Comparison of ENCODE assay signal across 7 mouse cellular contexts in genomic region chr5:3152149-3152865, GRCm38 (mm10).
DNase-seq lines count a peak whose midpoint lies in the region; ATAC-seq and TF ChIP-seq lines count a peak whose summit lies in the region.
"Not testable (repeated sequence)": the region's sequence is repeated elsewhere in the genome, so short reads cannot be mapped to it uniquely, and the experiment has no call there.

No protein-coding gene starts in this region.

- DNase-seq in adrenal gland, adult 18-20 months (ENCODE audit: low spot score in 2 of 2): peak; percentile 37 to 44
- DNase-seq in heart, embryonic 10.5 days (ENCODE audit: low spot score): peak; percentile 74
- peak; percentile 80 for DNase-seq in right cerebral cortex, postnatal 25 days

- not testable (repeated sequence) for H3K9ac ChIP-seq in kidney, embryonic 14.5 days (ENCODE audit: low read depth, low read length)
- H3K9ac ChIP-seq in limb, embryonic 12.5 days (replicated peaks): peak overlapping the region; percentile 48; the same call in 1 of the 2 replicates
- H3K9ac ChIP-seq in midbrain, embryonic 12.5 days (replicated peaks): 0 out of 2 replicates have a peak overlapping the region, but pooled peaks have one; percentile 20

- H3K4me1 ChIP-seq in embryonic fibroblast, embryonic 13.5 days (ENCODE audit: control insufficient read depth, insufficient read depth, low read length); heart, embryonic 10.5 days; kidney, embryonic 14.5 days (ENCODE audit: control insufficient read depth, insufficient read depth, low read length); limb, embryonic 12.5 days (replicated peaks); midbrain, embryonic 12.5 days: not testable (repeated sequence)

- 27% methylated on average over 26 of the region's 26 CpGs for WGBS in heart, embryonic 10.5 days
- WGBS in kidney, embryonic 14.5 days: 22% methylated on average over 26 of the region's 26 CpGs
- WGBS in limb, embryonic 12.5 days: 26% methylated on average over 26 of the region's 26 CpGs
- 23% methylated on average over 26 of the region's 26 CpGs for WGBS in midbrain, embryonic 12.5 days

- peak; percentile 89 for ATAC-seq in kidney, embryonic 14.5 days (ENCODE audit: low FRiP score, low TSS enrichment)
- peak; percentile 59; the same call in 1 of the 2 replicates for ATAC-seq in limb, embryonic 12.5 days (ENCODE audit: insufficient number of reproducible peaks, insufficient read depth, low FRiP score, low TSS enrichment, low read depth)
- peak; percentile 87 for ATAC-seq in midbrain, embryonic 12.5 days (ENCODE audit: low FRiP score, low read depth)

- not testable (repeated sequence) for TF ChIP-seq POLR2A in embryonic fibroblast, embryonic 13.5 days (IDR thresholded peaks at IDR 0.05; ENCODE audit: low read depth, low read length)

- not testable (repeated sequence) for H3K9me3 ChIP-seq in heart, embryonic 10.5 days; kidney, embryonic 14.5 days (ENCODE audit: control insufficient read depth, low read length); limb, embryonic 12.5 days; midbrain, embryonic 12.5 days

- H3K27ac ChIP-seq in embryonic fibroblast, embryonic 13.5 days (ENCODE audit: insufficient read depth, low read length): peak overlapping the region; percentile 37
- H3K27ac ChIP-seq in heart, embryonic 10.5 days; kidney, embryonic 14.5 days (ENCODE audit: low read depth, low read length); limb, embryonic 12.5 days: not testable (repeated sequence)
- H3K27ac ChIP-seq in midbrain, embryonic 12.5 days (replicated peaks): peak overlapping the region; percentile 80

- not testable (repeated sequence) for H3K27me3 ChIP-seq in heart, embryonic 10.5 days (ENCODE audit: insufficient read depth, poor library complexity, severe bottlenecking); kidney, embryonic 14.5 days (ENCODE audit: control insufficient read depth, insufficient read depth, low read length); limb, embryonic 12.5 days; midbrain, embryonic 12.5 days

- not testable (repeated sequence) for H3K4me3 ChIP-seq in embryonic fibroblast, embryonic 13.5 days (ENCODE audit: insufficient read depth, low read length)
- H3K4me3 ChIP-seq in heart, embryonic 10.5 days: peak overlapping the region; percentile 57
- peak overlapping the region; percentile 27 for H3K4me3 ChIP-seq in kidney, embryonic 14.5 days (ENCODE audit: low read length)
- H3K4me3 ChIP-seq in limb, embryonic 12.5 days (replicated peaks): peak overlapping the region; percentile 34
- peak overlapping the region; percentile 34 for H3K4me3 ChIP-seq in midbrain, embryonic 12.5 days

- not testable (repeated sequence) for TF ChIP-seq CTCF in embryonic fibroblast, embryonic 13.5 days (IDR thresholded peaks at IDR 0.05; ENCODE audit: borderline replicate concordance, insufficient read depth, low read length)

- H3K36me3 ChIP-seq in heart, embryonic 10.5 days; kidney, embryonic 14.5 days (ENCODE audit: control insufficient read depth, insufficient read depth, low read length); limb, embryonic 12.5 days; midbrain, embryonic 12.5 days: not testable (repeated sequence)

- peak overlapping the region; percentile 56 for H3K4me2 ChIP-seq in kidney, embryonic 14.5 days (replicated peaks; ENCODE audit: low read depth, low read length)
- H3K4me2 ChIP-seq in limb, embryonic 12.5 days: peak overlapping the region; percentile 65
- H3K4me2 ChIP-seq in midbrain, embryonic 12.5 days (replicated peaks): peak overlapping the region; percentile 59
